Mouse (Mus musculus): ENCODE measurements around the gene Maged2.

GRCm38 (mm10) chrX:150830297-150830696, 16.2 kb upstream of the Maged2 start:
- TF ChIP-seq POLR2A (IDR thresholded peaks at IDR 0.05; ENCODE audit: insufficient read depth, low read depth, low read length) (no peak), CTCF (IDR thresholded peaks at IDR 0.05) (no peak)

Measured in heart, adult 2 months (tissue).